Mouse (Mus musculus): ENCODE results near the gene Naglu. TPM values are rescaled to one million over a fixed set of nuclear protein-coding genes. Genes with fewer than 3 reads are reported as not detected.

The Naglu gene
- total and polyA plus RNA-seq, 3 experiments, result 11.2 to 33.3 (median 13.8) TPM

DNA sequence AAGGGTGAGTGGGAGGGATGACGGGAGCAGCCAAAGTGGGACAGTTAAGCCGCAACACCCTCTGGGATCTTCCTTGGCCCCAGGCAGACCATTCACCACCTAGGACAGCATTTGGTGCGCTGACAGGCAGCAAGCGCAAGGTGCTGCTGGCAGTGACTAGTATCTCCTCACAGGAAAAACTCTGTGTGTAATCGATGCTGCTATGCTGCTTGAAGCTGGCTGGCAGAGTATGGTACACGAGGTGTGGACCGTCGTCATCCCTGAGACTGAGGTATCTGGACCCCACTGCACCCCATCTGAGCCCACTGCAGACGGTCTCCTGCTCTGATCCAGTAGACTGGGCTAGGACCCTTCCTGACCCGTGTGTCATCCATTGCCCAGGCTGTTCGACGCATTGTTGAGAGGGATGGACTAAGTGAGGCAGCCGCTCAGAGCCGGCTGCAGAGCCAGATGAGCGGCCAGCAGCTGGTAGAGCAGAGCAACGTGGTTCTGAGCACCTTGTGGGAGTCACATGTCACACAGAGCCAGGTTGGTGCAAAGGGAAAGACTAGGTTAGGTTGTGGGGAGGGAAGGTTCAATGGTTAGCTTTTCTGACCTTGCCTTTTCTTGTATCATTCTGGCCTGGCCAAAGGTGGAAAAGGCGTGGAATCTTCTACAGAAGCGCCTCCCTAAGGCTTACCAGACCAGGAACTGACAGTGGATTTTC, 16.0 kb downstream of the Naglu start:
- peak overlapping the region; percentile 47 for H3K9ac ChIP-seq (ENCODE audit: insufficient read depth, low read depth)
- TF ChIP-seq RCOR1 (conservative IDR thresholded peaks at IDR 0.05; ENCODE audit: low read depth, low read length) (no peak), SIN3A (IDR thresholded peaks at IDR 0.05; ENCODE audit: low read length) (no peak), JUN (IDR thresholded peaks at IDR 0.05; ENCODE audit: insufficient read depth, low read depth, low read length) (no peak), MAX (IDR thresholded peaks at IDR 0.05; ENCODE audit: low read length) (no peak), E2F4 (IDR thresholded peaks at IDR 0.05; ENCODE audit: insufficient replicate concordance, low read depth, low read length) (no peak), MXI1 (IDR thresholded peaks at IDR 0.05; ENCODE audit: low read depth, low read length) (no peak)
- H3K27me3 ChIP-seq (replicated peaks), result peaks cover 3% of the 10 kb centered on the region
- no peaks in the 10 kb centered on the region for H3K9me3 ChIP-seq (replicated peaks; ENCODE audit: low read length)
- DNase-seq (ENCODE audit: extremely low read depth), result no peak
- in situ Hi-C loops (cut with MboI; ENCODE audit: low pct_ligation_motif_present, low pct_unique_long_range_greater_than_20kb, low sequenced_read_pairs) (loop anchor here (10.0 kb wide), 1 partner anchor 219 kb away; the partner anchor contains the start of gene Becn1), dilution Hi-C loops (cut with MboI; ENCODE audit: extremely low pct_ligation_motif_present, extremely low pct_unique_long_range_greater_than_20kb, low sequenced_read_pairs) (no loop called here)
- peaks cover 22% of the 10 kb centered on the region; the same call in 1 of the 2 replicates for H3K79me2 ChIP-seq (replicated peaks; ENCODE audit: control insufficient read depth, extremely low read depth, insufficient read depth, poor library complexity, severe bottlenecking)
- peaks cover 34 to 57% of the 10 kb centered on the region in 2 experiments for H3K36me3 ChIP-seq (replicated peaks in 1 of 2; ENCODE audit: control insufficient read depth in 1 of 2, insufficient read depth in 1 of 2, low read length in 1 of 2)
- no peak overlapping the region for H3K4me3 ChIP-seq (replicated peaks in 1 of 3; ENCODE audit: low read depth in 2 of 3, low read length in 2 of 3, poor library complexity in 1 of 3)
- no peak overlapping the region for H3K4me2 ChIP-seq (ENCODE audit: insufficient read depth, low read depth, poor library complexity, severe bottlenecking)
- H3K4me1 ChIP-seq (ENCODE audit: control insufficient read depth in 1 of 2, insufficient read depth in 2 of 2), result peaks cover 26 to 63% of the 10 kb centered on the region in 2 experiments
- H3K27ac ChIP-seq (ENCODE audit: insufficient read depth, low read depth), result peak overlapping the region; percentile 3; the same call in 1 of the 2 replicates

DNA sequence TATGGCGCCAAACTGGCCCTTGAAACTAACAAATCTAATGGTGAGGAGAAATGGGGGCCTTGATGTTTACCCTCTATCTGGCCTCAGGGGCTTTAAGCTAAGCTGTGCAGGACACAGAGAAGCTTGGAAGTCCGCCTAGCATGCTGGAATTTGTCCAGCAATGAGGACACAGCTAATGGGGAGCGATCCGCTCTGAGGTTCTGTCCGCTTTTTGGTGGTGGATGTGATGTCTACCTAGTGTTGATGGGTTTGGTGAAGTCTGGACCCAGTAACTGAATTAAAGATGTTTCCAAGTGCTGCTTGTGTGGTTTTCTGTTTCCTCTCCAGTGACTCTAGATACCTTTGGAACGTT, 16.5 kb downstream of the Naglu start:
- H3K36me3 ChIP-seq (replicated peaks in 1 of 2; ENCODE audit: control insufficient read depth in 1 of 2, insufficient read depth in 1 of 2, low read length in 1 of 2), result peaks cover 38 to 63% of the 10 kb centered on the region in 2 experiments
- in situ Hi-C loops (cut with MboI; ENCODE audit: low pct_ligation_motif_present, low pct_unique_long_range_greater_than_20kb, low sequenced_read_pairs), result loop anchor here (10.0 kb wide), 1 partner anchor 219 kb away; the partner anchor contains the start of gene Becn1
- peaks cover 22% of the 10 kb centered on the region; the same call in 1 of the 2 replicates for H3K79me2 ChIP-seq (replicated peaks; ENCODE audit: control insufficient read depth, extremely low read depth, insufficient read depth, poor library complexity, severe bottlenecking)
- H3K9me3 ChIP-seq (replicated peaks; ENCODE audit: low read length), result no peaks in the 10 kb centered on the region
- peak overlapping the region; percentile 49 to 79 (median 68) for H3K4me3 ChIP-seq (replicated peaks in 1 of 3; ENCODE audit: low read depth in 2 of 3, low read length in 2 of 3, poor library complexity in 1 of 3)
- H3K9ac ChIP-seq (ENCODE audit: insufficient read depth, low read depth), result peak overlapping the region; percentile 47
- dilution Hi-C loops (cut with MboI; ENCODE audit: extremely low pct_ligation_motif_present, extremely low pct_unique_long_range_greater_than_20kb, low sequenced_read_pairs), result no loop called here
- peaks cover 26 to 64% of the 10 kb centered on the region in 2 experiments for H3K4me1 ChIP-seq (ENCODE audit: control insufficient read depth in 1 of 2, insufficient read depth in 2 of 2)
- peak overlapping the region; percentile 18 for H3K27ac ChIP-seq (ENCODE audit: insufficient read depth, low read depth)
- H3K27me3 ChIP-seq (replicated peaks), result peaks cover under 1% of the 10 kb centered on the region
- H3K4me2 ChIP-seq (ENCODE audit: insufficient read depth, low read depth, poor library complexity, severe bottlenecking), result peak overlapping the region; percentile 53
- no peak for DNase-seq (ENCODE audit: extremely low read depth)
- no peak for TF ChIP-seq NRF1 (IDR thresholded peaks at IDR 0.05; ENCODE audit: low read depth, low read length)
- TF ChIP-seq RAD21 (IDR thresholded peaks at IDR 0.05; ENCODE audit: low read depth, low read length), result no peak
- no peak for TF ChIP-seq UBTF (IDR thresholded peaks at IDR 0.05; ENCODE audit: low read depth, low read length)
- TF ChIP-seq HCFC1 (IDR thresholded peaks at IDR 0.05; ENCODE audit: low read depth, low read length), result no peak
- no peak for TF ChIP-seq TCF12 (IDR thresholded peaks at IDR 0.05; ENCODE audit: low read depth, low read length)
- TF ChIP-seq KAT2A (IDR thresholded peaks at IDR 0.05; ENCODE audit: insufficient replicate concordance, low read length), result no peak
- no peak for TF ChIP-seq NELFE (IDR thresholded peaks at IDR 0.05; ENCODE audit: low read depth, low read length)
- TF ChIP-seq JUN (IDR thresholded peaks at IDR 0.05; ENCODE audit: insufficient read depth, low read depth, low read length), result no peak
- TF ChIP-seq JUND (conservative IDR thresholded peaks at IDR 0.05; ENCODE audit: low read depth, low read length), result no peak
